Mouse (Mus musculus): ENCODE data around the gene Tspan9. TPM values are rescaled to one million over a fixed set of nuclear protein-coding genes. Genes with fewer than 3 reads are reported as not detected.
A peak's percentile ranks its signal among the peaks of the same experiment; 100 is the strongest.

Gene Tspan9
- polyA plus RNA-seq, 1 experiment from 2014 or later: 71.7 TPM

GRCm38 (mm10) chr6:128130686-128131085 is 12.7 kb downstream of the Tspan9 start:
- Histone ChIP-seq H3K4me1 (ENCODE audit: control insufficient read depth, insufficient read depth, low read length) (peaks cover 5% of the 10 kb centered on the region), H3K4me2 (ENCODE audit: low read depth, low read length) (no peak overlapping the region), H3K36me3 (replicated peaks; ENCODE audit: control insufficient read depth, insufficient read depth, low read depth, low read length) (no peaks in the 10 kb centered on the region), H3K9me3 (replicated peaks; ENCODE audit: control insufficient read depth, low read length) (no peaks in the 10 kb centered on the region), H3K27me3 (ENCODE audit: control insufficient read depth, insufficient read depth, low read length) (no peaks in the 10 kb centered on the region), H3K27ac (replicated peaks; ENCODE audit: low read depth, low read length) (no peak overlapping the region), H3K4me3 (ENCODE audit: low read depth, low read length) (no peak overlapping the region), H3K9ac (replicated peaks; ENCODE audit: low read length) (no peak overlapping the region)
- DNase-seq (ENCODE audit: low spot score) (no peak), ATAC-seq (replicated peaks; ENCODE audit: insufficient number of reproducible peaks, low FRiP score, low TSS enrichment, low read depth) (no peak)
- 73% methylated on average over 4 of the region's 4 CpGs for WGBS

- H3K27ac ChIP-seq (replicated peaks; ENCODE audit: low read depth, low read length): no peak overlapping the region
- H3K4me3 ChIP-seq (ENCODE audit: low read depth, low read length): no peak overlapping the region
- H3K27me3 ChIP-seq (ENCODE audit: control insufficient read depth, insufficient read depth, low read length): no peaks in the 10 kb centered on the region
- ATAC-seq (replicated peaks; ENCODE audit: insufficient number of reproducible peaks, low FRiP score, low TSS enrichment, low read depth) (peak; percentile 44; the same call in 1 of the 2 replicates), DNase-seq (ENCODE audit: low spot score) (no peak)
- no peak overlapping the region for H3K9ac ChIP-seq (replicated peaks; ENCODE audit: low read length)
- H3K4me2 ChIP-seq (ENCODE audit: low read depth, low read length): no peak overlapping the region
- H3K4me1 ChIP-seq (ENCODE audit: control insufficient read depth, insufficient read depth, low read length): peaks cover 5% of the 10 kb centered on the region
- no peaks in the 10 kb centered on the region for H3K36me3 ChIP-seq (replicated peaks; ENCODE audit: control insufficient read depth, insufficient read depth, low read depth, low read length)
- WGBS: 32% methylated on average over 5 of the region's 5 CpGs
- no peaks in the 10 kb centered on the region for H3K9me3 ChIP-seq (replicated peaks; ENCODE audit: control insufficient read depth, low read length)
Measured at GRCm38 (mm10) chr6:128129382-128129781, 14.0 kb downstream of the Tspan9 start.

DNA sequence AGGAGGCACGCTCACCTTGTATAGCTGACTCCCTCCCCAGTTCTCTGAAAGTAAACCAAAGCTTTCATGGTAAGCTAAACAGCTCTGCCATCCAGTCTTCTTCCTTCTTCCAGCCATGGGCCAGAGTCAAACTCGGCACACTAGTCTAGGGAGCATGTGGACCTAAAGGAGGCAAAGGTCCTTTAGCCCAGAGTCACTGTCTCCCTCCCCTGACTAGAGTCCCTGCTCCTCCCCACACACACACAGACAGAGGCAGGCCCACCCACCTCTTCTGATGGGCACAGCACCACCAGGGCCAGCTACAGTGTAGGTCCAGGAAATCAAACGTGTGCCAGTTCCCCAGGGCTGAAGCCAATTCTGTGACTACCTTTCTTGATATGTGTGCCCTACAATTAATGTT is 16.1 kb downstream of the Tspan9 start:
- ATAC-seq (replicated peaks; ENCODE audit: insufficient number of reproducible peaks, low FRiP score, low TSS enrichment, low read depth) (no peak), DNase-seq (ENCODE audit: low spot score) (no peak)
- H3K9ac ChIP-seq (replicated peaks; ENCODE audit: low read length): no peak overlapping the region
- H3K9me3 ChIP-seq (replicated peaks; ENCODE audit: control insufficient read depth, low read length): no peaks in the 10 kb centered on the region
- no peak overlapping the region for H3K4me2 ChIP-seq (ENCODE audit: low read depth, low read length)
- H3K27me3 ChIP-seq (ENCODE audit: control insufficient read depth, insufficient read depth, low read length): no peaks in the 10 kb centered on the region
- H3K36me3 ChIP-seq (replicated peaks; ENCODE audit: control insufficient read depth, insufficient read depth, low read depth, low read length): no peaks in the 10 kb centered on the region
- H3K4me1 ChIP-seq (ENCODE audit: control insufficient read depth, insufficient read depth, low read length): no peaks in the 10 kb centered on the region; the same call in 1 of the 2 replicates
- WGBS: 86% methylated on average over 3 of the region's 3 CpGs
- H3K27ac ChIP-seq (replicated peaks; ENCODE audit: low read depth, low read length): no peak overlapping the region
- H3K4me3 ChIP-seq (ENCODE audit: low read depth, low read length): no peak overlapping the region

GRCm38 (mm10) chr6:128126876-128127275 is 16.5 kb downstream of the Tspan9 start:
- H3K4me2 ChIP-seq (ENCODE audit: low read depth, low read length): no peak overlapping the region
- no peak for DNase-seq (ENCODE audit: low spot score)
- H3K27ac ChIP-seq (replicated peaks; ENCODE audit: low read depth, low read length): no peak overlapping the region
- ATAC-seq (replicated peaks; ENCODE audit: insufficient number of reproducible peaks, low FRiP score, low TSS enrichment, low read depth): no peak
- H3K4me3 ChIP-seq (ENCODE audit: low read depth, low read length): no peak overlapping the region
- no peaks in the 10 kb centered on the region for H3K36me3 ChIP-seq (replicated peaks; ENCODE audit: control insufficient read depth, insufficient read depth, low read depth, low read length)
- H3K4me1 ChIP-seq (ENCODE audit: control insufficient read depth, insufficient read depth, low read length): no peaks in the 10 kb centered on the region; the same call in 1 of the 2 replicates
- no peak overlapping the region for H3K9ac ChIP-seq (replicated peaks; ENCODE audit: low read length)
- WGBS: 57% methylated on average over 4 of the region's 4 CpGs
- H3K9me3 ChIP-seq (replicated peaks; ENCODE audit: control insufficient read depth, low read length): no peaks in the 10 kb centered on the region
- H3K27me3 ChIP-seq (ENCODE audit: control insufficient read depth, insufficient read depth, low read length): no peaks in the 10 kb centered on the region

- DNase-seq (ENCODE audit: low spot score) (no peak), ATAC-seq (replicated peaks; ENCODE audit: insufficient number of reproducible peaks, low FRiP score, low TSS enrichment, low read depth) (no peak)
- Histone ChIP-seq H3K9me3 (replicated peaks; ENCODE audit: control insufficient read depth, low read length) (no peaks in the 10 kb centered on the region), H3K36me3 (replicated peaks; ENCODE audit: control insufficient read depth, insufficient read depth, low read depth, low read length) (no peaks in the 10 kb centered on the region), H3K9ac (replicated peaks; ENCODE audit: low read length) (no peak overlapping the region), H3K27ac (replicated peaks; ENCODE audit: low read depth, low read length) (no peak overlapping the region), H3K4me3 (ENCODE audit: low read depth, low read length) (no peak overlapping the region), H3K27me3 (ENCODE audit: control insufficient read depth, insufficient read depth, low read length) (no peaks in the 10 kb centered on the region), H3K4me2 (ENCODE audit: low read depth, low read length) (no peak overlapping the region), H3K4me1 (ENCODE audit: control insufficient read depth, insufficient read depth, low read length) (no peaks in the 10 kb centered on the region)
- WGBS: 66% methylated on average over 3 of the region's 3 CpGs
Measured at GRCm38 (mm10) chr6:128125464-128125863, 17.9 kb downstream of the Tspan9 start.

GRCm38 (mm10) chr6:128124222-128124971 is 19.0 kb downstream of the Tspan9 start:
- WGBS: 68% methylated on average over 10 of the region's 10 CpGs
- no peaks in the 10 kb centered on the region for H3K27me3 ChIP-seq (ENCODE audit: control insufficient read depth, insufficient read depth, low read length)
- H3K36me3 ChIP-seq (replicated peaks; ENCODE audit: control insufficient read depth, insufficient read depth, low read depth, low read length): no peaks in the 10 kb centered on the region
- H3K4me2 ChIP-seq (ENCODE audit: low read depth, low read length): no peak overlapping the region
- H3K9ac ChIP-seq (replicated peaks; ENCODE audit: low read length): no peak overlapping the region
- H3K9me3 ChIP-seq (replicated peaks; ENCODE audit: control insufficient read depth, low read length): no peaks in the 10 kb centered on the region
- H3K27ac ChIP-seq (replicated peaks; ENCODE audit: low read depth, low read length): no peak overlapping the region
- no peak for DNase-seq (ENCODE audit: low spot score)
- H3K4me3 ChIP-seq (ENCODE audit: low read depth, low read length): no peak overlapping the region
- ATAC-seq (replicated peaks; ENCODE audit: insufficient number of reproducible peaks, low FRiP score, low TSS enrichment, low read depth): no peak
- H3K4me1 ChIP-seq (ENCODE audit: control insufficient read depth, insufficient read depth, low read length): no peaks in the 10 kb centered on the region

GRCm38 (mm10) chr6:128122127-128122526 is 21.3 kb downstream of the Tspan9 start:
- Histone ChIP-seq H3K27me3 (ENCODE audit: control insufficient read depth, insufficient read depth, low read length) (no peaks in the 10 kb centered on the region), H3K4me2 (ENCODE audit: low read depth, low read length) (no peak overlapping the region), H3K4me1 (ENCODE audit: control insufficient read depth, insufficient read depth, low read length) (0 out of 2 replicates have a peak, but pooled peaks cover 1% of the 10 kb centered on the region), H3K27ac (replicated peaks; ENCODE audit: low read depth, low read length) (no peak overlapping the region), H3K4me3 (ENCODE audit: low read depth, low read length) (no peak overlapping the region), H3K36me3 (replicated peaks; ENCODE audit: control insufficient read depth, insufficient read depth, low read depth, low read length) (no peaks in the 10 kb centered on the region), H3K9ac (replicated peaks; ENCODE audit: low read length) (no peak overlapping the region), H3K9me3 (replicated peaks; ENCODE audit: control insufficient read depth, low read length) (no peaks in the 10 kb centered on the region)
- ATAC-seq (replicated peaks; ENCODE audit: insufficient number of reproducible peaks, low FRiP score, low TSS enrichment, low read depth) (no peak), DNase-seq (ENCODE audit: low spot score) (no peak)
- WGBS: 72% methylated on average over 5 of the region's 5 CpGs

GRCm38 (mm10) chr6:128121691-128122090 is 21.7 kb downstream of the Tspan9 start:
- H3K4me2 ChIP-seq (ENCODE audit: low read depth, low read length): no peak overlapping the region
- no peak overlapping the region for H3K27ac ChIP-seq (replicated peaks; ENCODE audit: low read depth, low read length)
- 86% methylated on average over 5 of the region's 5 CpGs for WGBS
- 0 out of 2 replicates have a peak, but pooled peaks cover 3% of the 10 kb centered on the region for H3K4me1 ChIP-seq (ENCODE audit: control insufficient read depth, insufficient read depth, low read length)
- H3K9ac ChIP-seq (replicated peaks; ENCODE audit: low read length): no peak overlapping the region
- ATAC-seq (replicated peaks; ENCODE audit: insufficient number of reproducible peaks, low FRiP score, low TSS enrichment, low read depth) (no peak), DNase-seq (ENCODE audit: low spot score) (no peak)
- no peaks in the 10 kb centered on the region for H3K36me3 ChIP-seq (replicated peaks; ENCODE audit: control insufficient read depth, insufficient read depth, low read depth, low read length)
- no peaks in the 10 kb centered on the region for H3K9me3 ChIP-seq (replicated peaks; ENCODE audit: control insufficient read depth, low read length)
- no peak overlapping the region for H3K4me3 ChIP-seq (ENCODE audit: low read depth, low read length)
- H3K27me3 ChIP-seq (ENCODE audit: control insufficient read depth, insufficient read depth, low read length): no peaks in the 10 kb centered on the region
